Mouse (Mus musculus) left cerebral cortex, adult 8-10 months (tissue): ENCODE results near the gene Ccn2. TPM values are rescaled to one million over a fixed set of nuclear protein-coding genes. Genes with fewer than 3 reads are reported as not detected.
"Not testable (repeated sequence)": the region's sequence is repeated elsewhere in the genome, so short reads cannot be mapped to it uniquely, and the experiment has no call there.

ENCODE experiments used
- DNase-seq, 2 experiments: peaks; one replicate each; pipeline ENCODE4 v3.0.0; 2022; ENCODE audit warnings: low spot score in 2 of 2
- total RNA-seq, 4 experiments: library from RNA; stranded (reverse); gene quantifications; 2 replicates each; pipeline ENCODE4 v1.2.4; 2022

The Ccn2 gene
- total RNA-seq, 4 experiments from 2014 or later, result 22.7 to 32.0 (median 30.3) TPM

- no peak for DNase-seq
Measured at GRCm38 (mm10) chr10:24603035-24603434, 7.8 kb downstream of the Ccn2 start.

GRCm38 (mm10) chr10:24603727-24604126 lies 8.5 kb downstream of the Ccn2 start:
- no peak for DNase-seq

- DNase-seq, result no peak
Measured at GRCm38 (mm10) chr10:24609146-24609545, 13.9 kb downstream of the Ccn2 start.

GRCm38 (mm10) chr10:24609766-24610165 lies 14.5 kb downstream of the Ccn2 start:
- no peak for DNase-seq

- DNase-seq, result no peak
Measured at GRCm38 (mm10) chr10:24614726-24615125, 19.5 kb downstream of the Ccn2 start.

- no peak for DNase-seq
Measured at GRCm38 (mm10) chr10:24615799-24616198, 20.6 kb downstream of the Ccn2 start.

GRCm38 (mm10) chr10:24616572-24616971 lies 21.3 kb downstream of the Ccn2 start:
- not testable (repeated sequence) for DNase-seq

- peak in 1 of 2 experiments; percentile 48 for DNase-seq
Measured at GRCm38 (mm10) chr10:24621572-24621971, 26.3 kb downstream of the Ccn2 start.

- DNase-seq, result peak in 1 of 2 experiments; percentile 16
Measured at GRCm38 (mm10) chr10:24622586-24622985, 27.3 kb downstream of the Ccn2 start.

GRCm38 (mm10) chr10:24625060-24625701 lies 29.9 kb downstream of the Ccn2 start:
- peak; percentile 50 to 88 for DNase-seq

GRCm38 (mm10) chr10:24627262-24627661 lies 32.0 kb downstream of the Ccn2 start:
- DNase-seq, result no peak

GRCm38 (mm10) chr10:24628466-24628865 lies 33.2 kb downstream of the Ccn2 start:
- DNase-seq, result no peak

- DNase-seq, result no peak
Measured at GRCm38 (mm10) chr10:24629086-24629720, 34.0 kb downstream of the Ccn2 start.

- peak in 1 of 2 experiments; percentile 63 for DNase-seq
Measured at GRCm38 (mm10) chr10:24630469-24631081, 35.3 kb downstream of the Ccn2 start.

GRCm38 (mm10) chr10:24631122-24631521 lies 35.9 kb downstream of the Ccn2 start:
- DNase-seq, result no peak

- DNase-seq, result no peak
Measured at GRCm38 (mm10) chr10:24634288-24634687, 39.0 kb downstream of the Ccn2 start.

GRCm38 (mm10) chr10:24635331-24635815 lies 40.1 kb downstream of the Ccn2 start:
- DNase-seq, result no peak

- DNase-seq, result no peak
Measured at GRCm38 (mm10) chr10:24635884-24636283, 40.6 kb downstream of the Ccn2 start.

- no peak for DNase-seq
Measured at GRCm38 (mm10) chr10:24636986-24637385, 41.7 kb downstream of the Ccn2 start.

- no peak for DNase-seq
Measured at GRCm38 (mm10) chr10:24638306-24639070, 43.2 kb downstream of the Ccn2 start.

GRCm38 (mm10) chr10:24639596-24639995 lies 44.4 kb downstream of the Ccn2 start:
- no peak for DNase-seq
